Mouse (Mus musculus): ENCODE data around the gene Nrp2. TPM values are rescaled to one million over a fixed set of nuclear protein-coding genes. Genes with fewer than 3 reads are reported as not detected.

Gene Nrp2
- total RNA-seq, 2 experiments from 2014 or later, result 25.3 to 28.3 TPM

- no peak for DNase-seq
- intact Hi-C loops (cut with DNase I), result loop anchor here (5.0 to 10.0 kb wide), 4 partner anchors 260 to 1560 kb away; no protein-coding TSS in a partner anchor
These were observed 1.2 kb downstream of the Nrp2 start for GRCm38 (mm10) chr1:62704117-62704888.

GRCm38 (mm10) chr1:62704889-62705516, 1.9 kb downstream of the Nrp2 start:
- peak; percentile 17 to 41 for DNase-seq
- intact Hi-C loops (cut with DNase I), result loop anchor here (5.0 to 10.0 kb wide), 5 partner anchors 260 to 1560 kb away; no protein-coding TSS in a partner anchor

GRCm38 (mm10) chr1:62705517-62705981, 2.5 kb downstream of the Nrp2 start:
- peak in 1 of 2 experiments; percentile 28 for DNase-seq

GRCm38 (mm10) chr1:62706085-62707021, 3.3 kb downstream of the Nrp2 start:
- DNase-seq, result peak; percentile 64 to 80
- intact Hi-C loops (cut with DNase I), result loop anchor here (2.0 to 10.0 kb wide), 4 partner anchors 14 to 1562 kb away; no protein-coding TSS in a partner anchor

More at GRCm38 (mm10) chr1:62705517-62705981, 2.5 kb downstream of the Nrp2 start:
- intact Hi-C loops (cut with DNase I), result loop anchor here (5.0 to 10.0 kb wide), 3 partner anchors 259 to 1561 kb away; no protein-coding TSS in a partner anchor

GRCm38 (mm10) chr1:62707101-62707912, 4.2 kb downstream of the Nrp2 start:
- DNase-seq, result peak; percentile 45 to 61
- intact Hi-C loops (cut with DNase I), result loop anchor here (2.0 to 10.0 kb wide), 4 partner anchors 13 to 1563 kb away; no protein-coding TSS in a partner anchor

GRCm38 (mm10) chr1:62707913-62708860, 5.1 kb downstream of the Nrp2 start:
- intact Hi-C loops (cut with DNase I), result loop anchor here (2.0 to 10.0 kb wide), 4 partner anchors 13 to 1563 kb away; no protein-coding TSS in a partner anchor

GRCm38 (mm10) chr1:62709770-62710335, 6.8 kb downstream of the Nrp2 start:
- no peak for DNase-seq
- intact Hi-C loops (cut with DNase I), result loop anchor here (5.0 to 10.0 kb wide), 3 partner anchors 255 to 1565 kb away; no protein-coding TSS in a partner anchor

More at GRCm38 (mm10) chr1:62707913-62708860, 5.1 kb downstream of the Nrp2 start:
- DNase-seq, result no peak

GRCm38 (mm10) chr1:62713021-62713676, 10.1 kb downstream of the Nrp2 start:
- DNase-seq, result no peak
- intact Hi-C loops (cut with DNase I), result no loop called here

GRCm38 (mm10) chr1:62715004-62715403, 11.9 kb downstream of the Nrp2 start:
- DNase-seq, result no peak
- intact Hi-C loops (cut with DNase I), result no loop called here

GRCm38 (mm10) chr1:62715692-62716091, 12.6 kb downstream of the Nrp2 start:
- intact Hi-C loops (cut with DNase I), result no loop called here
- no peak for DNase-seq

GRCm38 (mm10) chr1:62716836-62717478, 13.9 kb downstream of the Nrp2 start:
- intact Hi-C loops (cut with DNase I), result no loop called here
- DNase-seq, result no peak

- intact Hi-C loops (cut with DNase I), result no loop called here
These were observed 14.6 kb downstream of the Nrp2 start for GRCm38 (mm10) chr1:62717552-62718236.

GRCm38 (mm10) chr1:62718237-62718571, 15.1 kb downstream of the Nrp2 start:
- DNase-seq, result no peak
- intact Hi-C loops (cut with DNase I), result no loop called here

More at GRCm38 (mm10) chr1:62717552-62718236, 14.6 kb downstream of the Nrp2 start:
- DNase-seq, result peak in 1 of 2 experiments; percentile 23

GRCm38 (mm10) chr1:62718750-62719149, 15.7 kb downstream of the Nrp2 start:
- intact Hi-C loops (cut with DNase I), result no loop called here
- DNase-seq, result no peak

- intact Hi-C loops (cut with DNase I), result loop anchor here (2.0 kb wide), 1 partner anchor 13 kb away; no protein-coding TSS in a partner anchor
- no peak for DNase-seq
These were observed 16.7 kb downstream of the Nrp2 start for GRCm38 (mm10) chr1:62719770-62720169.

GRCm38 (mm10) chr1:62720176-62720575, 17.1 kb downstream of the Nrp2 start:
- intact Hi-C loops (cut with DNase I), result loop anchor here (2.0 kb wide), 1 partner anchor 13 kb away; no protein-coding TSS in a partner anchor
- DNase-seq, result peak in 1 of 2 experiments; percentile 15
